Mouse (Mus musculus) hindbrain, embryonic 10.5 days (tissue): ENCODE data around the gene Dph3. TPM values are rescaled to one million over a fixed set of nuclear protein-coding genes. Genes with fewer than 3 reads are reported as not detected.
A peak's percentile ranks its signal among the peaks of the same experiment; 100 is the strongest.
"Not testable (repeated sequence)": the region's sequence is repeated elsewhere in the genome, so short reads cannot be mapped to it uniquely, and the experiment has no call there.

Experiments
- DNase-seq: peaks from one replicate; pipeline ENCODE4 v3.0.0-alpha.2; 2017; ENCODE audit warnings: low spot score
- H3K27ac ChIP-seq: fragments of 300-500 bp; sonication (generic); 2 replicates; pipeline ENCODE4 v1.5.1; 2016; ENCODE audit warnings: mild to moderate bottlenecking, moderate library complexity
- H3K27me3 ChIP-seq: fragments of 300-500 bp; sonication (generic); 2 replicates; pipeline ENCODE4 v1.6.1; 2016; ENCODE audit warnings: mild to moderate bottlenecking; ENCODE audit not compliant: poor library complexity, insufficient read depth, severe bottlenecking
- H3K36me3 ChIP-seq: fragments of 300-500 bp; sonication (generic); 2 replicates; pipeline ENCODE4 v1.6.1; 2016; ENCODE audit warnings: mild to moderate bottlenecking, moderate library complexity
- H3K4me1 ChIP-seq: fragments of 300-500 bp; sonication (generic); replicated peaks from 2 replicates; pipeline ENCODE4 v1.6.1; 2016; ENCODE audit warnings: mild to moderate bottlenecking
- H3K4me3 ChIP-seq: fragments of 300-500 bp; sonication (generic); 2 replicates; pipeline ENCODE4 v1.5.1; 2016; ENCODE audit warnings: mild to moderate bottlenecking, moderate library complexity
- H3K9me3 ChIP-seq: fragments of 300-500 bp; sonication (generic); 2 replicates; pipeline ENCODE4 v1.6.1; 2016; ENCODE audit warnings: mild to moderate bottlenecking, moderate library complexity
- WGBS: fragments of 180-500 bp; shearing (Covaris S2); methylation state at CpG from one replicate; pipeline ENCODE4 v1.1.7; 2016; 5-methylcytosine and 5-hydroxymethylcytosine counted together
- polyA plus RNA-seq: library from polyadenylated mRNA; unstranded; fragments of >200 nt; fragmentation: Nextera tagmentation; extraction: Ambion mirVana; gene quantifications from 2 replicates; pipeline ENCODE4 v1.2.1, GENCODE M21; 2016

The Dph3 gene
- polyA plus RNA-seq, 1 experiment from 2014 or later = 93.6 TPM

DNA sequence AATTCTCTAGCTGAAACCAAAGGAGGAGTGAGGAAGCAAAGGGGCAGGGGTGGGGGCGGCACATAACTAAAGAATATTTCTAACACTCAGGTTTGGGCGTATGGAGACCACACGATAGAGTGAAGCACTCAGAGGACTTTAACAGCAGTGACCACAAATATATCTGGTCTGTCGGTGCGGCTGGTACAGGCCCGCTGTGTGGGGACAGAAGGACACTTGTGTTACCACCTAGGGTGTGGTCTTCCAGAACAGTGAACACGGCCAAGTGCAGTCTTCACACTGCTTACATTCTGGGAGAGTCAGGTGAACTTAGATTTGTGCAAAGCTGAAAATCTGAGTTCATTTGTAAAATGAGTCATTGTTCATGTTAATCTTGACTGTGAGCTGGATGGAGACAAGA is 12.2 kb upstream of the Dph3 start:
- H3K27me3 ChIP-seq = no peaks in the 10 kb centered on the region
- H3K4me3 ChIP-seq = no peak overlapping the region
- no peaks in the 10 kb centered on the region for H3K9me3 ChIP-seq
- no peaks in the 10 kb centered on the region for H3K4me1 ChIP-seq
- H3K36me3 ChIP-seq = peaks cover 94% of the 10 kb centered on the region
- no peak for DNase-seq
- H3K27ac ChIP-seq = no peak overlapping the region
- 92% methylated on average over 7 of the region's 7 CpGs for WGBS

DNA sequence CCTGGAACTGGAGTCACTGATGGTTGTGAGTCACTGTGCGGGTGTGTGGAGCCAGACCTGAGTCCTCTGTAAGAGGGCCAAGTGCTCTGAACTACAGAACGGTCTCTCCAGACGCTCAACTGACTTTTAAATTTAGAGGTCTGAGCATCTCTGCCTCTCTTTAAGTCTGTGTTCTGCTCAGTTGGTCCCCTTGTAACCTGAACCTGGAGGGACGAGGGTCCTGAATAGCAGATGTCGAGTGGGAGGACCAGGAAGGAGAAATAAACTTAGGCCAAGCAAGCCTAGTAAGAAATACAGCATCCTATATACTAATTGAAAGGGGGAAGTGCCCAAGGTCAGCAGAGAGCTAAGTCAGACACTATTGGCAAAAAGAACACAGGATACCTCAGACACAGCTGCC is 11.2 kb upstream of the Dph3 start:
- no peak for DNase-seq
- H3K36me3 ChIP-seq = peaks cover 92% of the 10 kb centered on the region
- no peak overlapping the region for H3K27ac ChIP-seq
- no peak overlapping the region for H3K4me3 ChIP-seq
- H3K27me3 ChIP-seq = no peaks in the 10 kb centered on the region
- H3K4me1 ChIP-seq = no peaks in the 10 kb centered on the region
- no peaks in the 10 kb centered on the region for H3K9me3 ChIP-seq
- WGBS = 86% methylated on average over 5 of the region's 5 CpGs

DNA sequence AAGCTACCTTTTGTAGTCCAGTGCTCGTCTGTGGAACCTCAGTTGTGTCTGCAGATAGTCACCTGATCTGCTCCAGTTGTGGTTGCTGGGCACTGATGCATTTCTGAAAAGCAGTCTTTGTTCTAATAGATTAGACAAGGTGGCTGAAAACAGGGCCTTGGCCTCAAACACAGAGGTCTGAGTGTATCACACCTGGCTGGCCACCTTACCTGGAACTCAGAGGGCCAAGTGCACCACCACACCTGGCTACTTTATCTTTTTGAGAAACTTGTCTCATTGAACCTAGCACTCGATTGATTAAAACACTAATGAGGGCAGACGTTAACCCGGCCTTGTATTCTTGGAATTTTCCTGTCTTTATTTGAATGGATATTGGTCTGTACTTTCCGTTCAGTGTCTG is 10.1 kb upstream of the Dph3 start:
- Histone ChIP-seq H3K9me3 (no peaks in the 10 kb centered on the region), H3K27ac (no peak overlapping the region), H3K27me3 (no peaks in the 10 kb centered on the region), H3K4me1 (no peaks in the 10 kb centered on the region), H3K36me3 (peaks cover 85% of the 10 kb centered on the region), H3K4me3 (no peak overlapping the region)
- no peak for DNase-seq
- 91% methylated on average over 5 of the region's 5 CpGs for WGBS

DNA sequence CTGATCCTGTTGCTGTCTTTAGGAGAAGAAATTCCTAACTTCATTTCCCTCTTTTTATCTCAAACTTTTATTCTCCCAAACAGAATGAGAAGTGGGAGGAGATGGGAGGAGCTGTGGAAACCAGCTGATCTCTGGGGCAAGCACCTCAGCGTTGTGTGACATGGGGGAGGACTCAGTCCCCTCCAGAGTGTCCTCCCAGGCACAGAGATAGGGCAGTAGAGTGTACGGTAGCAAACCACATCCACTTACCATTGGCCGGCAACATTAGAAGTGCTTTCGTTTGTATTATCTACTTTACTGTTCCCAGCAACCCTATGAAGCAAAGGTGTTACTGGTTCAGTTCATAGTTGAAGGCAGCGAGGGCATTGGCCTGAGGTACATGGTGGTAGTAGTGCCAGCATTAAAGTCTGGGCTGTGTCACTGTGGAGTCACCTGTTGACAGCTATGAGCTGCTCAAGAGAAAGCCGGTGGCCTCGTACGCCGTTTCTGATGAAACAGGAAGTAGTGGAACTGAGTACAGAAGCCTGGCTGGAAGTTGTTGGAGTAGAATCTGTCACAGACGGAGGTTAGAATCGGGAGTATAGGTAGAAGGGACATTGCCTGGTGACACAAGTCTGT is 8.1 kb upstream of the Dph3 start:
- WGBS = 93% methylated on average over 11 of the region's 11 CpGs
- Histone ChIP-seq H3K9me3 (no peaks in the 10 kb centered on the region), H3K27me3 (no peaks in the 10 kb centered on the region), H3K4me1 (no peaks in the 10 kb centered on the region), H3K36me3 (peaks cover 64% of the 10 kb centered on the region), H3K4me3 (no peak overlapping the region), H3K27ac (no peak overlapping the region)
- DNase-seq = no peak

- no peak for DNase-seq
- Histone ChIP-seq H3K9me3 (no peaks in the 10 kb centered on the region), H3K27ac (no peak overlapping the region), H3K4me3 (no peak overlapping the region), H3K36me3 (peaks cover 58% of the 10 kb centered on the region), H3K27me3 (no peaks in the 10 kb centered on the region), H3K4me1 (no peaks in the 10 kb centered on the region)
- WGBS = 86% methylated on average over 1 of the region's 1 CpGs
Measured at GRCm38 (mm10) chr14:32093018-32093417, 7.5 kb upstream of the Dph3 start.

DNA sequence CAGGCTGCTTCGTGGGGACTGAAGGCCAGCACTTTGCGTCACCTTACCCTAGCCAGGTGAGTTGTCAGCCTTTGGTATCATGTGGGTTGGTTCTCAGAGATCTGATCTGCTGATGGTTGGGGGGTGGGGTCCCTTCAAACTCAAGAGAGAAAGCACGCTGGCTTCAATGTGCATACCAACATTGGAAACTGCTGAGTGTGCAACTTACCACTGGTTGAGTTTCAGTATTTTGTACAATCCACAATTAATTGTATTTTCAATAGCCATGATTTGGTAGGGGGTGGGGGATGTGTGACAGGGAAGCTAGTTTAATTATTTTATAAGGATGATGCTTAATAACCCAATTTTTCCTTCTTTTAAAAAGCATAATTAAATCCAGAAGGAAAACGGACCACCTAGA is 6.2 kb upstream of the Dph3 start:
- H3K9me3 ChIP-seq = no peaks in the 10 kb centered on the region
- WGBS = 80% methylated on average over 4 of the region's 4 CpGs
- no peak overlapping the region for H3K4me3 ChIP-seq
- no peak overlapping the region for H3K27ac ChIP-seq
- peaks cover 45% of the 10 kb centered on the region for H3K36me3 ChIP-seq
- peaks cover 6% of the 10 kb centered on the region for H3K4me1 ChIP-seq
- DNase-seq = no peak
- H3K27me3 ChIP-seq = no peaks in the 10 kb centered on the region

DNA sequence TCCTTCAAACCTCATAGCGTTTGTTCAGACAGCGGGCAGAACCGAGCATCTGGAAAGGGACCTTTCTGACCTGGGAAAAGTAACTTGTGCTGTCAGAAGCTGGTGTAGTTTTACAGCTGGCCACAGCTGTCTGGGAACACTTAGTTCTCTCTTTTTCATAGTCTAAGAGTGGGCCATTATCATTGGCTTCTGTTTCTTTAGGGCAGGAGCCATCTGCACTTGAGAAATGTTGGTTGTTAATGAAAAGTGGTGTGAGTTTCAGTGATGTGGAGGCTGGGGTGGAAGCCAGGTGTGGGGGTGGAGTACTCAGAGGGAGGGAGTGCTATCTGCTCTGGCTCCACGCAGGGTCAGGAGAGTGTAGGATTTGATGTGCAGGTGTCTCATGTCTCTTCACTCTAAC is 5.6 kb upstream of the Dph3 start:
- Histone ChIP-seq H3K4me3 (no peak overlapping the region), H3K27me3 (no peaks in the 10 kb centered on the region), H3K27ac (no peak overlapping the region), H3K36me3 (peaks cover 40% of the 10 kb centered on the region), H3K4me1 (peaks cover 12% of the 10 kb centered on the region), H3K9me3 (no peaks in the 10 kb centered on the region)
- peak; percentile 11 for DNase-seq
- WGBS = 78% methylated on average over 4 of the region's 4 CpGs

DNA sequence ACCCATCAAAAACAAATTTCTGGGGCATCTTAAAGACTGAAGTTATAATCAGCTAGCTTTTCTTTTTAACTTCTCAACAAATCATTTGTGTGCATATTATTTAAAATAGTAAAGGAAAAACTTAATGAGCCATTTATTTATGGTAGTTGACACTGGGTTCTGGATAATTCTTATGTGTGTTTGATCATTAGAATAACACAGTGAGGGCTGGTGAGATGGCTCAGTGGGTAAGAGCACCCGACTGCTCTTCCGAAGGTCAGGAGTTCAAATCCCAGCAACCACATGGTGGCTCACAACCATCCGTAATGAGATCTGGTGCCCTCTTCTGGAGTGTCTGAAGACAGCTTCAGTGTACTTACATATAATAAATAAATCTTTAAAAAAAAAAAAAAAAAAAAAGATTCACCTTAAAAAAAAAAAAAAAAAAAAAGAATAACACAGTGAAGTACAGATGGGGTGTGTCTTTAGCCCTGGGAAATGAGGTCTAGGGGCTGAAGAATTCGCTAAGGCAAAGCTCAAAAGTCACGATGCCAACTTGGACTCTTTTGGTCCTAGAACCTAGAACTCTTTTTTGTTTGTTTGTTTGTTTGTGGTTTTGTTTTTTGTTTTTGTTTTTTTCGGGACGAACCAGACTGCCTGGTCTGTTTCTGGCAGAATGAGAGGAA is 2.2 kb upstream of the Dph3 start:
- WGBS = 87% methylated on average over 7 of the region's 7 CpGs
- not testable (repeated sequence) for H3K9me3 ChIP-seq, DNase-seq, H3K27ac ChIP-seq, H3K27me3 ChIP-seq, H3K4me3 ChIP-seq
- Histone ChIP-seq H3K4me1 (peaks cover 23% of the 10 kb centered on the region), H3K36me3 (peaks cover 14% of the 10 kb centered on the region)

GRCm38 (mm10) chr14:32086226-32086625 is 697 bp upstream of the Dph3 start:
- H3K27ac ChIP-seq = peak overlapping the region; percentile 91
- peaks cover 23% of the 10 kb centered on the region for H3K4me1 ChIP-seq
- H3K36me3 ChIP-seq = peaks cover 20% of the 10 kb centered on the region
- no peaks in the 10 kb centered on the region for H3K27me3 ChIP-seq
- 42% methylated on average over 8 of the region's 8 CpGs for WGBS
- no peaks in the 10 kb centered on the region for H3K9me3 ChIP-seq
- no peak for DNase-seq
- H3K4me3 ChIP-seq = peak overlapping the region; percentile 71

- Histone ChIP-seq H3K4me3 (peak within 1 kb of the TSS; percentile 71), H3K27me3 (no peaks in the 10 kb centered on the region), H3K36me3 (peaks cover 29% of the 10 kb centered on the region), H3K4me1 (peaks cover 23% of the 10 kb centered on the region), H3K9me3 (no peaks in the 10 kb centered on the region), H3K27ac (peak within 1 kb of the TSS; percentile 91)
- no peak for DNase-seq
- WGBS = 4% methylated on average over 22 of the region's 22 CpGs
Measured at GRCm38 (mm10) chr14:32084761-32085485, 606 bp downstream of the Dph3 start, which contains the start of gene Oxnad1. Gene Oxnad1 (plus strand): TSS chr14:32085374.

GRCm38 (mm10) chr14:32083466-32083865 is 2.1 kb downstream of the Dph3 start:
- Histone ChIP-seq H3K4me1 (peaks cover 23% of the 10 kb centered on the region), H3K36me3 (peaks cover 33% of the 10 kb centered on the region), H3K27ac (no peak overlapping the region), H3K9me3 (no peaks in the 10 kb centered on the region), H3K27me3 (no peaks in the 10 kb centered on the region), H3K4me3 (no peak overlapping the region)
- WGBS = 93% methylated on average over 2 of the region's 2 CpGs
- DNase-seq = no peak

DNA sequence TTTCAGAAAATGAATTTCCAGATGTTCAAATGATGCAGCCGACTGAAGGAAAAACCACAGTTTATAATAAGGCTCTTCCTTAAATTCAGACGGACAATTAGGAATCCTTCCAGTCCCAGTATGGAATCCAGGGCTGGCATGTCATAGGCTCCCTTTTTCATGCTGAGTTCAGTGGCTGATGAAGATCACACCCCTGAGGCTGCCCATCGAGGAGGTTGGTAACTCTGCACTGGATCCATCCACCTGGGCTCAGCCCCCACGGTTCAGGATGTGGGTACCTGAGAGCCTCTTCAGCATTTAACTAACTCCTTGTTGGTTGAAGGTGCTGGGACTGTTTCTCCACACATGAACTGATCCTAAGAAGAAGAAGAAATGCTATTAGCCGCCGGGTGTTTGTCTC is 2.6 kb downstream of the Dph3 start:
- H3K27ac ChIP-seq = no peak overlapping the region
- no peaks in the 10 kb centered on the region for H3K27me3 ChIP-seq
- no peak for DNase-seq
- peaks cover 23% of the 10 kb centered on the region for H3K4me1 ChIP-seq
- 92% methylated on average over 6 of the region's 6 CpGs for WGBS
- H3K36me3 ChIP-seq = peaks cover 33% of the 10 kb centered on the region
- H3K9me3 ChIP-seq = no peaks in the 10 kb centered on the region
- no peak overlapping the region for H3K4me3 ChIP-seq

- no peak for DNase-seq
- H3K4me1 ChIP-seq = peaks cover 11% of the 10 kb centered on the region
- H3K27ac ChIP-seq = no peak overlapping the region
- H3K27me3 ChIP-seq = no peaks in the 10 kb centered on the region
- H3K9me3 ChIP-seq = no peaks in the 10 kb centered on the region
- H3K4me3 ChIP-seq = no peak overlapping the region
- 86% methylated on average over 10 of the region's 10 CpGs for WGBS
- H3K36me3 ChIP-seq = peaks cover 33% of the 10 kb centered on the region
Measured at GRCm38 (mm10) chr14:32081026-32081425, 4.5 kb downstream of the Dph3 start.
